Mouse (Mus musculus) bone marrow, adult 2 months (tissue): ENCODE measurements around the gene 3110082I17Rik. TPM values are rescaled to one million over a fixed set of nuclear protein-coding genes. Genes with fewer than 3 reads are reported as not detected.

Experiments used
- H3K27ac ChIP-seq: fragments of 200-500 bp; 2 replicates; pipeline ENCODE4 v1.5.1; 2012; ENCODE audit warnings: low read depth, mild to moderate bottlenecking, control low read depth, inconsistent platforms, low read length; ENCODE audit not compliant: control insufficient read depth, poor library complexity, insufficient read depth
- H3K4me1 ChIP-seq: fragments of 200-500 bp; 2 replicates; pipeline ENCODE4 v1.6.1; 2011; ENCODE audit warnings: low read length; ENCODE audit not compliant: control insufficient read depth, insufficient read depth
- H3K4me3 ChIP-seq: fragments of 200-500 bp; replicated peaks from 2 replicates; pipeline ENCODE3; 2011; ENCODE audit warnings: mild to moderate bottlenecking, low read depth, low read length, control low read depth; ENCODE audit not compliant: control insufficient read depth
- CTCF ChIP-seq: fragments of 200-500 bp; IDR thresholded peaks from 2 replicates; pipeline ENCODE4 v1.5.1; 2011; ENCODE audit warnings: low read length, control low read depth; ENCODE audit not compliant: control insufficient read depth, insufficient read depth
- POLR2A ChIP-seq: fragments of 200-500 bp; IDR thresholded peaks from 2 replicates; pipeline ENCODE4 v1.6.1; 2011; ENCODE audit warnings: low read depth, mild to moderate bottlenecking, control low read depth, low read length, borderline replicate concordance; ENCODE audit not compliant: control insufficient read depth
- WGBS: fragments of 180-500 bp; shearing (Covaris S2); methylation state at CpG from one replicate; pipeline ENCODE4 v1.1.7; 2018; 5-methylcytosine and 5-hydroxymethylcytosine counted together
- polyA plus RNA-seq: library from polyadenylated mRNA; stranded (reverse); fragments of >200 nt; gene quantifications from 2 replicates; pipeline ENCODE4 v1.2.4, GENCODE M21; 2011; ENCODE audit warnings: low replicate concordance; ENCODE audit not compliant: missing spikeins, insufficient read depth, insufficient read length

Gene 3110082I17Rik
- polyA plus RNA-seq, 1 experiment = 12.8 TPM

DNA sequence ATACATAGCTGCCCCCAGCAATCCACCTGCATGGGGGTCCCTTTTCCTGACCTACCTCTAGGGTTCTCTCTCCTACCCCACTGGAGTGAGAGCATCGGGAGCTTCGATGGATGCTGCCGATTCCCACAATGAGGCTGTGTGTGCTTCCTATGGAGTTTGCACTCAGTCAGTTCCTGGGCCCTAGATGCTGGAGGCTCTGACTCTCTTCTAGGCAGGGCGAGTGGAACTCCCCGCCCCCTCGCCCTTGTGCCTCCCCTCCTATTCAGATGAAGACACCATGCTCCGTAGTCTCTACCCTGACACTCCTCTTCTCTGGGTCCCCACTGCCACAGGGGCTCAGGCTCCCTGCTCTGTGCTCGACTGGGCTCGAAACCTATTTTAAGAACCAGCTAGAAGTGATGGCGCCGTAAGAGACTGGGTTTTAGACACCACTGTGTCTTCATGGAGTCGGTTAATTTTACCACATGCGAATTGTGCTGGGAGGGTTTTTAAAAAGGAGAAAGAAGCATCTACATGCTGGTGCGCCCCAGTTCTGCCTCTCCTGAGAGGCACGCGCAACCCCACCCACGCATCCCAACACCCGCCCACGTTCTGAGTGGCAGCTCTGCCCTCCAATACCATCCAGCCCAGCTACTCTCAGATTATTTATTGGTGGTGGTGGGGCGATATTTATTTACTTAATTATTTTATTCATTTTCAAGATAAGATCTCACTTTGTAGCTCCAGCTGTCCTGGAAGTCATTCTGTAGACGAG is 142.4 kb downstream of the 3110082I17Rik start:
- no peak overlapping the region for H3K4me3 ChIP-seq
- TF ChIP-seq CTCF (no peak), POLR2A (no peak)
- H3K4me1 ChIP-seq = no peaks in the 10 kb centered on the region; the same call in none of the 2 replicates
- no peak overlapping the region for H3K27ac ChIP-seq
- 84% methylated on average over 21 of the region's 21 CpGs for WGBS

DNA sequence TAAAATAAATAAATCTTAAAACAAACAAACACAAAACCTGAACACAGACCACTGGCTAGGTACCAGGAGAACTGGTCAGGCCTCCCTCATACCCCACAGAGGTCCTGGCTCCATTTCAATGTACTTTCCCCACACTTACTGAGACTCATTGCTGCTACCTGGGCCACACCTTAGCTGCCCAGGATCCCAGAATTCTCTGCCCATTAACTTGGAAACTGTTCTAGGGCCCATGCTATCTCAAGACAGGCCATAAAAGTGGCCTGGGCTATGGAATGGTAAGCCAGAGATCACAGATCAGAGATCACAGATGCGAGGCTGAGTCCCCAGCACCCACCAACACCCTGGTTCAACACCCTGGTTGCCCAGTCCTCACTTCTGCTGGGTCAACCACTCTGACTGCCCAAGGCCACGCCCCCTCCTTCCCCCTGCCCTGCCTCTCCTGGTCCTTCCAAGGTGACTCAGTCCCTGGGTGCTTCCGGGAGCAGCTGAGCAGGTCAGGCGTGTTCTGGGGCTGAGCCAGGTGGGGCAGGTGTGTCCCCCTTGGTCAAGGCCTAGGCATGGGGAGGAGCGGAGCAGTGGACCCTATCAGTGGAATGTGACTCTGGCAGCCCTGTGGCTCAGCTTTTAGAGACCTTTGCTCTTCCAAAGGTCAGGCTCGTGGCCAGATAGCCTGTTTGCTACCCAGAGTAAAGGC is 143.2 kb downstream of the 3110082I17Rik start:
- no peaks in the 10 kb centered on the region; the same call in none of the 2 replicates for H3K4me1 ChIP-seq
- H3K4me3 ChIP-seq = no peak overlapping the region
- no peak overlapping the region for H3K27ac ChIP-seq
- TF ChIP-seq POLR2A (no peak), CTCF (no peak)
- WGBS = 80% methylated on average over 6 of the region's 6 CpGs

DNA sequence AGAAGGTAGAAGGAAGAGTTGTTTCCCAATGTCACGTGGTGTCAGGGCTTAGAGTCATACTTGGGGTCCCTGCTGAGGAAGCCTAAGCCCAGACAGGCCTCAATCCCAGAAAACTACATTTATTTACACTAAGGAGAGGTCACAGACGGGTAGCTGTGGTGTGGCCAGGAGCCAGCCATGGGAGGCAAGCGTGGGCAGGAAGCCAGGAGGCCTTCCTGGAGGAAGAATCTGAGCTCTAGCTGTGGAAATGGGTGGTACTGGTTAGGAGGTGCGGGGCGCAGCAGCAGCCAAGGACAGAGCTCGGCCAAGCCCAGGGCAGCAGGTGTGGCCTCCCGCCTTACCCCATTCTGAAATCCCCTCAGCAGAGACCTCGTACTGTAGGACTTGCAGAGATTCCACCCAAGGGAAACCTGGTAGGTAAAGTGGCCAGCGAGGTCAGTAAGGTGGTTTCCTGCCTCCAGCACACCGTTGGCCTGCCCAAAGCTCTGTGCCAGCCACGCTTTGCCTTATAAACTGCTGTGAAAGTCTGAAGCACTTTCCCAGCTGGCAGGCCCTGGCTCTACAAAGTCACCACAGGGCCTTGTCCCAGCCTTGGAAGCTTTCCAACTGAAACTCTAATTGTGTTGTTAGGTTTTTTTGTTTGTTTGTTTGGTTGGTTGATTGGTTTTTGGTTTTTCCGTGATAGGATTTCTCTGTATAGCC is 145.2 kb downstream of the 3110082I17Rik start:
- H3K4me1 ChIP-seq = no peaks in the 10 kb centered on the region; the same call in none of the 2 replicates
- TF ChIP-seq CTCF = no peak
- no peak for TF ChIP-seq POLR2A
- 46% methylated on average over 12 of the region's 12 CpGs for WGBS

DNA sequence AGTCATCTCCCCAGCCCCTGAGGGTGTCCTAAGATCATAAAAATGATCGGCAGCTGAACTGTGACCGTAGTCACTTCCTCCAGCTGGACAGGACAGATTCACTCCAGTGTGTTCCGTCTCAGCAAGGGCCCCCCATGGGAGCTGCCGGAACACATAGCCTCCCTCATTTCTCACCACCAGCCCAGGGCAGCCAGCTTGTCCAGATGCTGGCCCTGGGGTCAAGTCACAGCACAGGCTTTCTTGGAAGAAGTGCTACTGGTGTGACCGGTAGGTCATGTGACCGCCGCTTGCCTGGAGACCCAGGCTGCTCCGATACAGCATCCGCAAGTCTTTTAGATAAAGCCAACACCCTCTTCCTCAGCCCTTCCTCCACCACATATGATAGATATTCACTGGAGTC is 146.8 kb downstream of the 3110082I17Rik start:
- no peak overlapping the region for H3K4me3 ChIP-seq
- no peak overlapping the region for H3K27ac ChIP-seq
- peaks cover 3% of the 10 kb centered on the region for H3K4me1 ChIP-seq
- no peak for TF ChIP-seq POLR2A
- no peak for TF ChIP-seq CTCF
- 81% methylated on average over 9 of the region's 9 CpGs for WGBS

More for the DNA sequence above, 145.2 kb downstream of the 3110082I17Rik start:
- H3K4me3 ChIP-seq = no peak overlapping the region
- H3K27ac ChIP-seq = no peak overlapping the region

DNA sequence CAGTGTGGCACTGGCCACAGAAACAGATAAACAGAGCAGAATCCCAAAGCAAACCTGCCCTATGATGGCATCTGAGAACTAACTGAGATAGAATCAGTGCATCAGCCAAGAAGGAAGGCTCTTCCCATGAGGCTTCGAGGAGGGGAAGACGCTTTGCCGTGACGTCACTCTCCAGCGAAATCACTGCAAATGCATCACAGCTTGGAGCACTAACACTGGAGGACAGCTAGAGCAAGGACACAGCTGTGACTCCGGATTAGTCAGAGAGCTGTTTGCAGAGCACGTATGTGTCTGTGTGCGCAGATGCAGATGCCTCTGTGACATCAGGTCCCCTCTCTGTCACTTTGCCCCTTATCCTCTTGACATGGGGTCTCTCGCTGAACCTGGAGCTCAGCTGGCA is 148.5 kb downstream of the 3110082I17Rik start:
- 83% methylated on average over 9 of the region's 9 CpGs for WGBS
- no peak for TF ChIP-seq POLR2A
- no peak for TF ChIP-seq CTCF
- Histone ChIP-seq H3K4me3 (no peak overlapping the region), H3K4me1 (peaks cover 3% of the 10 kb centered on the region), H3K27ac (no peak overlapping the region)

DNA sequence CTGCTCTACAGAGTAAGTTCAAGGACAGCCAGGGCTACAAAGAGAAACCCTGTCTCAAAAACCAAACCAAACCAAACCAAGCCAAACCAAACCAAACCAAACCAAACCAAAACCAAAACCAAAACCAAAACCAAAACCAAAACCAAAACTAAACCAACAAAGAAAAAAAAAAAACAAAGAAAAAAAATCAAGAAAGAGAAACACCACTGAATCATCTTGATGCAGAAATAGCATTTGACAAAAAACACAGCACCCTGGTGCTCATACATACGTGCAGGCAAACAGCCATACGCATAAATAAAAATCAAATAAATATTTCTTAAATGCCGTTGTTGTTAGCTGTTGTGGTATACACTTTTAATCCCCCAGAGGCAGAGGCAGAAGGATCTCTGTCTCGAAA is 149.8 kb downstream of the 3110082I17Rik start:
- H3K4me1 ChIP-seq = peaks cover 3% of the 10 kb centered on the region
- TF ChIP-seq POLR2A (no peak), CTCF (no peak)
- H3K4me3 ChIP-seq = no peak overlapping the region
- 84% methylated on average over 4 of the region's 4 CpGs for WGBS
- H3K27ac ChIP-seq = no peak overlapping the region

DNA sequence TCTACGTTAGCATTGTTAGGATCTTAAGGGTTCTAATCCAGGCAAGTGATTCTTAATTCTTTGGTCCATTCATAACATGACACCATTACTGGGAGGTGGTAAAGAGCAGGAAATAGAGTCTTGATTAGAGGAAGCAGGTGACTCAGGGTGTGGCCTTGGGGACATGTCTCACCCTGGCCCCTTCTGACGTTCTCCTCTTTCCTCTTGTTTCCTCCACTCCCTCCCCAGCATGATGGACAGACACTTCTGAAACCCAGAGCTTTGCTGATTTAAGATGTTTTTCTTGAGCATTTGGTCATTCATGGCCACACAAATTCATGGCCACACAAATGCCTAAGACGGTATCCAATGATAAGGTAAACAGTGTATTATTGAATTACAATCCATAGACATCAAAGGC is 150.4 kb downstream of the 3110082I17Rik start:
- WGBS = 57% methylated on average over 3 of the region's 3 CpGs
- TF ChIP-seq CTCF = no peak
- no peak for TF ChIP-seq POLR2A
- Histone ChIP-seq H3K4me3 (no peak overlapping the region), H3K4me1 (peaks cover 3% of the 10 kb centered on the region; the same call in 1 of the 2 replicates), H3K27ac (no peak overlapping the region)

Other genes with a start within 250 kb of the 3110082I17Rik start
- gene Get4, start 208.2 kb downstream of the 3110082I17Rik start, polyA plus RNA-seq = 43.5 and 60.2 TPM in 2 replicates
- 12.1 and 26.4 TPM in 2 replicates for gene Adap1, start 134.9 kb downstream of the 3110082I17Rik start, polyA plus RNA-seq
- 27.6 and 39.3 TPM in 2 replicates for gene Cox19, start 109.1 kb downstream of the 3110082I17Rik start, polyA plus RNA-seq
- gene Cyp2w1, start 107.9 kb downstream of the 3110082I17Rik start, polyA plus RNA-seq = not detected in 2 replicates
- gene Gpr146, start 82.8 kb downstream of the 3110082I17Rik start, polyA plus RNA-seq = 14.6 and 20.1 TPM in 2 replicates
- gene C130050O18Rik, start 55.2 kb downstream of the 3110082I17Rik start, polyA plus RNA-seq = 0.88 and 4.0 TPM in 2 replicates
- gene Gper1, start 37.4 kb downstream of the 3110082I17Rik start, polyA plus RNA-seq = not detected in 2 replicates
- gene Zfand2a, start 24.0 kb upstream of the 3110082I17Rik start, polyA plus RNA-seq = 4.1 and 6.9 TPM in 2 replicates
- not detected in 2 replicates for gene Uncx, start 83.0 kb upstream of the 3110082I17Rik start, polyA plus RNA-seq